Mouse (Mus musculus) megakaryocyte, embryonic 14.5 days (primary cell): ENCODE results near the gene Aifm2.

Source experiments
- FLI1 ChIP-seq: IDR thresholded peaks from 2 replicates; pipeline ENCODE4 v1.6.1; 2012; ENCODE audit warnings: low read length, inconsistent platforms, mixed read lengths
- GATA1 ChIP-seq: IDR thresholded peaks from 3 replicates; pipeline ENCODE4 v1.6.1; 2012; ENCODE audit warnings: mixed read lengths, low read length, inconsistent platforms, borderline replicate concordance

GRCm38 (mm10) chr10:61738126-61738525, 23.1 kb downstream of the Aifm2 start:
- TF ChIP-seq GATA1 (no peak), FLI1 (no peak)
